Mouse (Mus musculus) CH12.LX (cell line): ENCODE data around the gene Fbxo36.

Experiments used
- CTCF ChIP-seq, 2 experiments: IDR thresholded peaks in 1 of 2; conservative IDR thresholded peaks in 1 of 2; 2 replicates each; pipeline ENCODE4 v1.5.1; 2011 to 2012; ENCODE audit warnings: low read depth in 2 of 2, low read length in 2 of 2, improper control_type of control experiment in 1 of 2, inconsistent platforms in 1 of 2, mild to moderate bottlenecking in 1 of 2, moderate library complexity in 1 of 2
- JUND ChIP-seq: conservative IDR thresholded peaks from 2 replicates; pipeline ENCODE4 v1.6.1; 2011; ENCODE audit warnings: low read depth, low read length, improper control_type of control experiment
- MAZ ChIP-seq: IDR thresholded peaks from 2 replicates; pipeline ENCODE4 v1.6.1; 2012; ENCODE audit warnings: low read depth, mild to moderate bottlenecking, inconsistent platforms, low read length, improper control_type of control experiment, moderate library complexity
- MXI1 ChIP-seq: IDR thresholded peaks from 2 replicates; pipeline ENCODE4 v1.6.1; 2011; ENCODE audit warnings: mild to moderate bottlenecking, low read depth, low read length, improper control_type of control experiment
- POLR2A ChIP-seq: IDR thresholded peaks from 2 replicates; pipeline ENCODE4 v1.6.1; 2011; ENCODE audit warnings: low read depth, mild to moderate bottlenecking, improper control_type of control experiment, low read length
- TCF12 ChIP-seq: IDR thresholded peaks from 2 replicates; pipeline ENCODE4 v1.6.1; 2014; ENCODE audit warnings: low read depth, mild to moderate bottlenecking, inconsistent platforms, low read length, improper control_type of control experiment
- ZMIZ1 ChIP-seq: IDR thresholded peaks from 2 replicates; pipeline ENCODE4 v1.6.1; 2012; ENCODE audit warnings: low read depth, mild to moderate bottlenecking, inconsistent platforms, low read length, improper control_type of control experiment

- no peak for TF ChIP-seq TCF12
- TF ChIP-seq POLR2A, result no peak
- TF ChIP-seq JUND, result no peak
- no peak for TF ChIP-seq ZMIZ1
- TF ChIP-seq CTCF (conservative IDR thresholded peaks at IDR 0.05 in 1 of 2, IDR thresholded peaks at IDR 0.05 in 1 of 2; ENCODE audit: low read depth in 2 of 2, low read length in 2 of 2), result no peak
- no peak for TF ChIP-seq MXI1
- no peak for TF ChIP-seq MAZ
Observed at GRCm38 (mm10) chr1:84841061-84841460, 1.4 kb downstream of the Fbxo36 start.
